Mouse (Mus musculus): ENCODE data around the gene Gm3854. TPM values are rescaled to one million over a fixed set of nuclear protein-coding genes. Genes with fewer than 3 reads are reported as not detected.
A peak's percentile ranks its signal among the peaks of the same experiment; 100 is the strongest.
"Not testable (repeated sequence)": the region's sequence is repeated elsewhere in the genome, so short reads cannot be mapped to it uniquely, and the experiment has no call there.

Gm3854 gene
- 1.2 and 1.5 TPM in 2 replicates for polyA plus RNA-seq (2014; fragmentation: Nextera tagmentation; extraction: Ambion mirVana)

DNA sequence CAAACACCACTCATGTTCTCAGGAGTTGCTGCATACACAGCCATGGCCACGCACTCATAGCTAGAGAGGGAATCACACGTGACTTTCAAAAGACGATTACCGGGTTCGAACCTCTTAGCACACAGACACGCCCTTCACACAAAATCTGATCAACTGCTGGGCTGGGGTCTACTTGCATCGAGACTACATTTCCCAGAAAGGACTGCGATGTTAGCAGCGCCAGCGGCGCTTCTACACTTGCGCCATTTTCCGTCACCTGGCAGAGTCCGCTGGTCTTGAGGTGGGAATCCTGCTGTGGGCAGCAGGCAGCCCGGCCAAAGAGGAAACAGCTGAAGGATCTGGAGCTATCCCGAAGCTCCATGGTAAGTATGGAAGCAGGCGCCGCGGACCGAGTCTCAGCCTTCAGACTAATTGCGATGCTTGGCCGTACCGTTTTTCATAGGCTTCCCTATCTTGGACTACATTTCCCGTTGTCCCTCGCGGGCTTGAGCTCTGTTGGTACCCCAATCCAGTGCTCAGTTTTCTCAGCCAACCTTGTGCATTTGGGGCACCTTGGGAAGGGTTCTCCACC is at the start of gene Gm3854:
Gene Gm3854 (plus strand): TSS at position 259 of the 571 bp plus-strand sequence.
- H3K9me3 ChIP-seq (ENCODE audit: control insufficient read depth, low read length): no peaks in the 10 kb centered on the region
- H3K27me3 ChIP-seq (ENCODE audit: control insufficient read depth, insufficient read depth, low read length): no peaks in the 10 kb centered on the region
- ATAC-seq (ENCODE audit: insufficient number of reproducible peaks, insufficient read depth, low FRiP score, low read depth): peak; percentile 69; the same call in 1 of the 2 replicates
- H3K4me1 ChIP-seq (ENCODE audit: control insufficient read depth in 2 of 2, insufficient read depth in 2 of 2, low read length in 2 of 2): no peaks in the 10 kb centered on the region
- peak within 1 kb of the TSS; percentile 70 for H3K4me2 ChIP-seq (ENCODE audit: low read length)
- WGBS: under 1% methylated on average over 26 of the region's 26 CpGs
- peak within 1 kb of the TSS in 1 of 2 experiments; percentile 24; a peak in 1 of 4 replicates for H3K27ac ChIP-seq (replicated peaks in 1 of 2; ENCODE audit: control insufficient read depth in 1 of 2, insufficient read depth in 1 of 2, low read depth in 2 of 2, low read length in 2 of 2)
- peak within 1 kb of the TSS; percentile 74 for H3K9ac ChIP-seq (ENCODE audit: low read length)
- H3K36me3 ChIP-seq (ENCODE audit: control insufficient read depth, insufficient read depth, low read length): no peaks in the 10 kb centered on the region
- H3K4me3 ChIP-seq (ENCODE audit: control insufficient read depth in 1 of 2, insufficient read depth in 1 of 2, low read depth in 1 of 2, low read length in 2 of 2): peak within 1 kb of the TSS; percentile 70 to 86

DNA sequence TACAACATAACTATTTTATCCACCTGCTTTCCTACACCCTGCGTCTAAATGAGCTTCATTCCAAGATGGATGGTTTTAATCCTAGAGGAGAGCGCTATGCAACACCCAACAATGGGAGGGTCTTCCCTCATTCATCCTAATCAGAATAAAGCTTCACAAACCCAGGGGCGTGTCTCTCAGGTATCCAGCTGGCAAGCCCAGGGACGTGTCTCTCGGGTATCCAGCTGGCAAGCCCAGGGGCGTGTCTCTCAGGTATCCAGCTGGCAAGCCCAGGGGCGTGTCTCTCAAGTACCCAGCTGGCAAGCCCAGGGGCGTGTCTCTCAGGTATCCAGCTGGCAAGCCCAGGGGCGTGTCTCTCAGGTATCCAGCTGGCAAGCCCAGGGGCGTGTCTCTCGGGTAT is 42.8 kb upstream of the Gm3854 start:
- WGBS: 68% methylated on average over 11 of the region's 11 CpGs
- not testable (repeated sequence) for H3K9me3 ChIP-seq (ENCODE audit: control insufficient read depth, low read length); H3K9ac ChIP-seq (ENCODE audit: low read length); H3K27me3 ChIP-seq (ENCODE audit: control insufficient read depth, insufficient read depth, low read length); H3K27ac ChIP-seq (replicated peaks in 1 of 2; ENCODE audit: control insufficient read depth in 1 of 2, insufficient read depth in 1 of 2, low read depth in 2 of 2, low read length in 2 of 2); H3K4me1 ChIP-seq (ENCODE audit: control insufficient read depth in 2 of 2, insufficient read depth in 2 of 2, low read length in 2 of 2); H3K4me3 ChIP-seq (ENCODE audit: control insufficient read depth in 1 of 2, insufficient read depth in 1 of 2, low read depth in 1 of 2, low read length in 2 of 2); ATAC-seq (ENCODE audit: insufficient number of reproducible peaks, insufficient read depth, low FRiP score, low read depth); H3K4me2 ChIP-seq (ENCODE audit: low read length)
- peaks cover 31% of the 10 kb centered on the region for H3K36me3 ChIP-seq (ENCODE audit: control insufficient read depth, insufficient read depth, low read length)

DNA sequence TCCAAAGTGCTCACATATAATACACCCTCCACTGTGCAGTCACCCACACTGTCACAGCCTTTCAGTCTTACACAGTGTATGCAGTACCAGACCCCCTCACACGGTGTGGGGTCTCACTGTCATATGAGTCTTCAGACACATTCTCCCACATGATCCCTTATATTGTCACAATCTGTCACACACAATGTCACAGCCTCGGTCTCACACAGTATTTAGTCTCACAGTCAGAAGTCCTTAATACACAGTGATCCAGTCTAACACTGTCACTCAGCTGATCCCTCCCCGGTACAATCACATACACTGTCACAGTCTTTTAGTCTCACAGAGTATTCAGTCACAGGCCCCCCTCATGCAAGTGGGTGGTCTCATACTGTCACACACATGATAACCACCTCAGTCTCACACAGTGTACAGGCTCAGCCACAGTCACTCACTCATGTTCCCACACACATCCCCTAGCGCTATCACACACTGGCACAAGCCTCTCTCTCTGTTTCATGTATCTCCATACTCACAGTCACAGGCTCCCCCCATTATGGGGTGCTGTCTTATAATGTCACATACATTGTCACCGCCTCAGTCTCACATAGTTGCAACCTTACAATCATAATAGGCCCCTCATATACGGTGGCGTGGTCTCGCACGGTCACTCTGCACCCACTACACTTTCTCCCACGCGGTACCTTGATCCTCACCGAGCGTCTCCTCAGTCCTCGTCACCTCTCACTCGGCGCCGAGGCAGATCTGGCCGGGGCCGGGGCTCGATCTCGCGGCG is 12.9 kb upstream of the Gm3854 start:
- ATAC-seq (ENCODE audit: insufficient number of reproducible peaks, insufficient read depth, low FRiP score, low read depth): peak; percentile 68
- 17% methylated on average over 23 of the region's 23 CpGs for WGBS
- H3K9ac ChIP-seq (ENCODE audit: low read length): peak overlapping the region; percentile 83
- peaks cover 16% of the 10 kb centered on the region for H3K36me3 ChIP-seq (ENCODE audit: control insufficient read depth, insufficient read depth, low read length)
- H3K4me3 ChIP-seq (ENCODE audit: control insufficient read depth in 1 of 2, insufficient read depth in 1 of 2, low read depth in 1 of 2, low read length in 2 of 2): peak overlapping the region; percentile 56 to 70
- H3K4me2 ChIP-seq (ENCODE audit: low read length): peak overlapping the region; percentile 73
- H3K4me1 ChIP-seq (ENCODE audit: control insufficient read depth in 2 of 2, insufficient read depth in 2 of 2, low read length in 2 of 2): 0 out of 4 replicates have a peak, but pooled peaks cover 0 to 10% of the 10 kb centered on the region in 2 experiments
- H3K27me3 ChIP-seq (ENCODE audit: control insufficient read depth, insufficient read depth, low read length): no peaks in the 10 kb centered on the region
- peak overlapping the region; percentile 67 to 71 for H3K27ac ChIP-seq (replicated peaks in 1 of 2; ENCODE audit: control insufficient read depth in 1 of 2, insufficient read depth in 1 of 2, low read depth in 2 of 2, low read length in 2 of 2)
- no peaks in the 10 kb centered on the region for H3K9me3 ChIP-seq (ENCODE audit: control insufficient read depth, low read length)

DNA sequence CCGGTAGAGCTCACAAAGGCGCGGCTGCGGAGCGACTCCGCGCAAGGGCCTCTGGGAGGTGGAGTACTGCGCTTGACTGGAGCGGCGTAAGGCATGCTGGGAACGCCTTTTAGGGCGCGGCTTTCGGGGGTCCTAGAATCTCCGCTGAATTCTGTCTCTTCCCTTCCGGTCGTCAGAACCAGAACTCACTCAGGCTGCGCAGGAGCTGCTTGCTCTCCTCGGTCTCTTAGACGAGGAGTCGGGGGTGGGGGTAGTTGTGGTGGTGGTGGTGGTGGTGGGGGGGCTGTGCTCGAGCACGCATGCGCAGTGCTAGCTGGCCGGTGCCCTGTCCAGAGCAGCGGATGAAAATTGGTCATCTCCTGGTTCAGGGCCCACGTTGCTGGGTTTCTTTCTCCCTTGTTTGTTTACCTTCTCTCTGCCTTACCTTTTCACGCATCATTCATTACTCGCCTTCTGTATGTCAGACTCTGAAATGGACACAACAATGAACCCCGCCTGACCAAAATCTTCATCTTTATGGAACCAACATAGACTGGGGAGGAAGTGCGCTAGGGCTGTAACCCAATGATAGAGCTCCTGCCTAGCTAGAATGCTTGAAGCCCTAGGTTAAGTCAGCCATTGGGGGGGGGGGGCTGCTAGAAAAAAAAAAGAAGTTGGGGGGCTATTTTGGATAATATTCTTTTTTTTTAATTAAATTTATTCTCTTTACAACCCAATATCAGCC is 12.2 kb upstream of the Gm3854 start, which contains the start of gene Zfp583:
Gene Zfp583 (minus strand): TSS at position 53 of the 724 bp plus-strand sequence.
- peak within 1 kb of the TSS; percentile 73 for H3K4me2 ChIP-seq (ENCODE audit: low read length)
- WGBS: 4% methylated on average over 31 of the region's 31 CpGs
- peak within 1 kb of the TSS; percentile 67 to 71 for H3K27ac ChIP-seq (replicated peaks in 1 of 2; ENCODE audit: control insufficient read depth in 1 of 2, insufficient read depth in 1 of 2, low read depth in 2 of 2, low read length in 2 of 2)

DNA sequence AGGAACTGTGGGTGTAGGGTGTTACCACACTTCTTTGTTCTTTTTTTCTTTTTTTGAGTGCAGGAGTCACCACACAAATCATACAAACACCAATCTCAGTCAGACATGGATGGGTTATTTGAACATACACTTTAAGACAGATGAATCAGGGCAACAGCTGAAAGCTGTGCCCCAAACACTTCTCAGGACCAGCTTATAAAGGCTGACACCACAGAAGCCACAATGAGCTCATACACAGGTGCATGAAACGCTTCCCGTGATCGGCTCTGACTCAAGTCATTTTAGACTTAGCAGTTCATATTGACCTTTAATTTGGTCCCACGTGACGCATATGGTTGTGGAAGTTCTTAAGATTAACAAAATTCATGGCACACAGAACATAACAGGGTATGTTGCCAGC is 3.7 kb upstream of the Gm3854 start:
- no peaks in the 10 kb centered on the region for H3K9me3 ChIP-seq (ENCODE audit: control insufficient read depth, low read length)
- no peak overlapping the region for H3K4me2 ChIP-seq (ENCODE audit: low read length)
- 77% methylated on average over 5 of the region's 5 CpGs for WGBS
- no peaks in the 10 kb centered on the region for H3K4me1 ChIP-seq (ENCODE audit: control insufficient read depth in 2 of 2, insufficient read depth in 2 of 2, low read length in 2 of 2)
- no peak overlapping the region for H3K27ac ChIP-seq (replicated peaks in 1 of 2; ENCODE audit: control insufficient read depth in 1 of 2, insufficient read depth in 1 of 2, low read depth in 2 of 2, low read length in 2 of 2)
- no peaks in the 10 kb centered on the region for H3K36me3 ChIP-seq (ENCODE audit: control insufficient read depth, insufficient read depth, low read length)
- H3K27me3 ChIP-seq (ENCODE audit: control insufficient read depth, insufficient read depth, low read length): no peaks in the 10 kb centered on the region
- ATAC-seq (ENCODE audit: insufficient number of reproducible peaks, insufficient read depth, low FRiP score, low read depth): no peak
- H3K4me3 ChIP-seq (ENCODE audit: control insufficient read depth in 1 of 2, insufficient read depth in 1 of 2, low read depth in 1 of 2, low read length in 2 of 2): no peak overlapping the region
- H3K9ac ChIP-seq (ENCODE audit: low read length): no peak overlapping the region

More for the DNA sequence above, 12.2 kb upstream of the Gm3854 start, which contains the start of gene Zfp583:
- Histone ChIP-seq H3K27me3 (ENCODE audit: control insufficient read depth, insufficient read depth, low read length) (no peaks in the 10 kb centered on the region), H3K9me3 (ENCODE audit: control insufficient read depth, low read length) (no peaks in the 10 kb centered on the region), H3K4me1 (ENCODE audit: control insufficient read depth in 2 of 2, insufficient read depth in 2 of 2, low read length in 2 of 2) (0 out of 4 replicates have a peak, but pooled peaks cover 0 to 10% of the 10 kb centered on the region in 2 experiments), H3K4me3 (ENCODE audit: control insufficient read depth in 1 of 2, insufficient read depth in 1 of 2, low read depth in 1 of 2, low read length in 2 of 2) (peak within 1 kb of the TSS; percentile 56 to 70), H3K9ac (ENCODE audit: low read length) (peak within 1 kb of the TSS; percentile 83), H3K36me3 (ENCODE audit: control insufficient read depth, insufficient read depth, low read length) (peaks cover 13% of the 10 kb centered on the region)
- peak; percentile 89 for ATAC-seq (ENCODE audit: insufficient number of reproducible peaks, insufficient read depth, low FRiP score, low read depth)

DNA sequence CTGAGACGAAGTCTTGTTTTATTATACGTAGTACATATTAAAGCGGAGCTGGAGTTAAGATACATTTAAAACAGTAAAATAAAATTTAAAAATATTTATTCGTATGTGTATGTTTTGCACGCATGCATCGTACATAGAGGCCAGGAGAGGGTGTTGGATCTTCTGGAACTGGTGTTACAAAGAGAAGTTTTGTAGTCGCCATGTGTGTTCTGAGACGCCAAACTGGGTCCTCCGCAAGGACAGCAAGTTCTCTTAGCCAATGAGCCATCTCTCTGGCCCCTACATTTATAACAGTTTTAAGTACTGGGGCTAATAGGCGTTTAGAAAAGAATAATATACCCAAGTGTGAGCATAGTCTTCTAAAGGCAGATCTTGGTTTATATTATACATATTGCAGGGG is 565 bp downstream of the Gm3854 start:
- Histone ChIP-seq H3K9me3 (ENCODE audit: control insufficient read depth, low read length) (no peaks in the 10 kb centered on the region), H3K36me3 (ENCODE audit: control insufficient read depth, insufficient read depth, low read length) (no peaks in the 10 kb centered on the region), H3K4me2 (ENCODE audit: low read length) (peak overlapping the region; percentile 70), H3K27ac (replicated peaks in 1 of 2; ENCODE audit: control insufficient read depth in 1 of 2, insufficient read depth in 1 of 2, low read depth in 2 of 2, low read length in 2 of 2) (no peak overlapping the region), H3K4me1 (ENCODE audit: control insufficient read depth in 2 of 2, insufficient read depth in 2 of 2, low read length in 2 of 2) (no peaks in the 10 kb centered on the region), H3K9ac (ENCODE audit: low read length) (peak overlapping the region; percentile 74), H3K27me3 (ENCODE audit: control insufficient read depth, insufficient read depth, low read length) (no peaks in the 10 kb centered on the region), H3K4me3 (ENCODE audit: control insufficient read depth in 1 of 2, insufficient read depth in 1 of 2, low read depth in 1 of 2, low read length in 2 of 2) (peak overlapping the region; percentile 70 to 86)
- WGBS: 32% methylated on average over 10 of the region's 10 CpGs
- no peak for ATAC-seq (ENCODE audit: insufficient number of reproducible peaks, insufficient read depth, low FRiP score, low read depth)

DNA sequence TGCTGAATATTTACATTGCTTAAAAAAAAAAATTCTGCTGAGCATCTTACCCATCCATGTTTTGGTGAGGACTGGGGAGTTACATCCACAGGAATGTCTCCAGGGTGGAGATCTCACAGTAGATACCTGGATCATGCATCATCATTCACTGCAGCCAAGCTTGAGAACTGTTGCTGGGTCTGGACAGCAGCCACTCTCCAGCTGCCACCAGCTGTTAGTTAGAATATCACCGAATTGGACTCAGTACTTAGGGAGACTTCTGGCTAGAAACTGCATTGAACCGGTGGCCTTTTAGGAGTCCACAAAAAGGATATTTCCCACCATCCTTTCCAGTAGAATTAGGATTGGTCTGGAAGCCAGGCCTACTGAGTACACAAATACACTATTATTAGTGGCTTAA is 14.6 kb downstream of the Gm3854 start:
- Histone ChIP-seq H3K4me2 (ENCODE audit: low read length) (no peak overlapping the region), H3K4me3 (ENCODE audit: control insufficient read depth in 1 of 2, insufficient read depth in 1 of 2, low read depth in 1 of 2, low read length in 2 of 2) (no peak overlapping the region), H3K36me3 (ENCODE audit: control insufficient read depth, insufficient read depth, low read length) (0 out of 2 replicates have a peak, but pooled peaks cover 10% of the 10 kb centered on the region), H3K27ac (replicated peaks in 1 of 2; ENCODE audit: control insufficient read depth in 1 of 2, insufficient read depth in 1 of 2, low read depth in 2 of 2, low read length in 2 of 2) (no peak overlapping the region), H3K9me3 (ENCODE audit: control insufficient read depth, low read length) (no peaks in the 10 kb centered on the region), H3K9ac (ENCODE audit: low read length) (no peak overlapping the region; the same call in 1 of the 2 replicates), H3K27me3 (ENCODE audit: control insufficient read depth, insufficient read depth, low read length) (no peaks in the 10 kb centered on the region), H3K4me1 (ENCODE audit: control insufficient read depth in 2 of 2, insufficient read depth in 2 of 2, low read length in 2 of 2) (no peaks in the 10 kb centered on the region)
- 49% methylated on average over 2 of the region's 2 CpGs for WGBS
- no peak for ATAC-seq (ENCODE audit: insufficient number of reproducible peaks, insufficient read depth, low FRiP score, low read depth)
